Mouse (Mus musculus): ENCODE results near the gene Fzd5. TPM values are rescaled to one million over a fixed set of nuclear protein-coding genes. Genes with fewer than 3 reads are reported as not detected.

Gene Fzd5
- polyA plus RNA-seq (2012; rRNA removed) = 51.3 and 133 TPM in 2 replicates

DNA sequence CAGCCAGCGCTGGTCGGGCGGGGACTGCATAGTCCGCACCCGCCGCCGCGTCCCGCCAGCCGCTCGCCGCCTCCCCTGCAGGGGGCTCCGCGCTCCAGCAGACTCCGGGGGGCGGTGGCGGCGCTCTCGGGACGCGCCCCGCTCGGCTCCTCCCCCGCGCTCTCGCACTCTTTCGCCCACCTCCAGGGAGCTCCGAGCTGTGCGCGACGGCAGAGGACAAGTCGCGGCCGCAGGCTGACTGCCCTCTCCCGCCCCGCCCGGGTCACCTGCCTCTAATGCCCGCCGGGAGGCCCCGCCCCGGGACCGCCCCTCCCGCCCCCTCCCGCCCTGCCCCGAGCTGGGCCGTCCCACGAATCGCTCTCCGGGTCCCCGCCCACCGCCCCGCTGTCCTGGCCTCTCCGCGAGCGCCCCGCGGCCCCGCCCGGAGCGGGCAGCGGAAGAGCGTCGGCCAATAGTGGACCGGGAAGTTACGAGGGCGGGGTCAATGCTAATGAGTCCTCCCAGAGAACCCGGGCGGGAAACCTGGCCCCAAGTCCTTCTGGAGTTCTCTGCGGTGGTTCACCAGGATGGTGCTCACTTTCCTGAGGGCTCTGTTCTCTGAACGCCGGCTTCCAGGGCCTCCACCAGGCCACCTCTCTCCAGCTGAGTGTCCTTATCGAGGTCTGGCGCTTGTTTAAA, at the start of gene Fzd5:
Gene Fzd5, minus strand, starts transcription at position 250 of the 678 bp plus-strand sequence.
- WGBS = under 1% methylated on average over 70 of the region's 73 CpGs
- peak within 1 kb of the TSS; percentile 75 for H3K4me3 ChIP-seq (ENCODE audit: low read depth, low read length)
- H3K36me3 ChIP-seq (ENCODE audit: control insufficient read depth, insufficient read depth, low read length) = peaks cover 32% of the 10 kb centered on the region
- H3K4me1 ChIP-seq (ENCODE audit: control insufficient read depth, insufficient read depth, insufficient read length, low read length) = peaks cover 11% of the 10 kb centered on the region
- TF ChIP-seq POLR2A (IDR thresholded peaks at IDR 0.05; ENCODE audit: low read depth, low read length) (peak; percentile 87), CTCF (IDR thresholded peaks at IDR 0.05; ENCODE audit: extremely low read depth, insufficient read length, insufficient replicate concordance, low read depth, low read length) (no peak)
- peak within 1 kb of the TSS; percentile 76 for H3K27ac ChIP-seq (ENCODE audit: insufficient read depth, low read depth, low read length)
- no peaks in the 10 kb centered on the region for H3K27me3 ChIP-seq (ENCODE audit: control insufficient read depth, insufficient read depth, low read length)

DNA sequence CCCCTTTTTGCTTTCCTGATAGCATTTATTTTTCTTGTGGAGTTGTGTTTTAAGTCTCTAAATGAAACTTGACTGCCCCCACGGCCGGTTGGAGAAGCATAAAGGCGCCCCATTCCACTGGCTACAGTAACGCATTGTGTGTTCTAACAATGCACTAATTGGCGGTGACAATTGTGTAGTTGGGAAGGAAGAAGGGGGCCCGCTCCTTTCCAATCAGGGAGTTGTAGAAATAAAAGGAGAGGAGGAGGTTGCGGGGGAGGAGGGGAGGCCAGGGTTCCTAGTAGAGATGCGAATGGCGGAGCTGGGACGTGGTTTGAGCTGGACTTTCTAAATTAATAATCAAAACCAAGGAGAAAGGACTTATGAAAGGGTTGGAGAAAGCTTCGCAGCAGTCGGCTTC, 42.3 kb upstream of the Fzd5 start:
- no peaks in the 10 kb centered on the region for H3K4me1 ChIP-seq (ENCODE audit: control insufficient read depth, insufficient read depth, insufficient read length, low read length)
- WGBS = 92% methylated on average over 12 of the region's 12 CpGs
- no peaks in the 10 kb centered on the region for H3K27me3 ChIP-seq (ENCODE audit: control insufficient read depth, insufficient read depth, low read length)
- H3K27ac ChIP-seq (ENCODE audit: insufficient read depth, low read depth, low read length) = no peak overlapping the region
- no peak overlapping the region for H3K4me3 ChIP-seq (ENCODE audit: low read depth, low read length)
- H3K36me3 ChIP-seq (ENCODE audit: control insufficient read depth, insufficient read depth, low read length) = no peaks in the 10 kb centered on the region
- no peak for TF ChIP-seq CTCF (IDR thresholded peaks at IDR 0.05; ENCODE audit: extremely low read depth, insufficient read length, insufficient replicate concordance, low read depth, low read length)
- no peak for TF ChIP-seq POLR2A (IDR thresholded peaks at IDR 0.05; ENCODE audit: low read depth, low read length)

DNA sequence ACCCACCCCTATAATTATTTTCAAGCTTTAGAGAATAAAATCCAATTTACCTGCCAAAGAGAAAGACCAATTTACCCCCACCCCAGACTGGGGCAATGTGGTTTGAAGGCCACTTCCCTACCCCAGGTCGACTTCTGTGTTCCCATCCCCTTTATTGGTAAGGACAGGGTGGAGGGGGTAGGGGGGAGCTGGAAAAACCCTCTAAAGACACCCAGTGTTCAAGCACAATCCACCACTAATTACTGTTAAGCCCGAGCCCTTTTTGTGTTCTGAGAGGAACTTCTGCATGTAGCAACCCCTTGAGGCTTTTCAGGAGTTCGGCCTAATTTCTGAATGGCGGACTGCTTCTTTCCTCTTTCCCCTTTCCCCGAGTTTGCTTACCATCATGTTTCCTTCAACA, 41.9 kb upstream of the Fzd5 start:
- Histone ChIP-seq H3K4me1 (ENCODE audit: control insufficient read depth, insufficient read depth, insufficient read length, low read length) (no peaks in the 10 kb centered on the region), H3K4me3 (ENCODE audit: low read depth, low read length) (no peak overlapping the region), H3K27ac (ENCODE audit: insufficient read depth, low read depth, low read length) (no peak overlapping the region), H3K27me3 (ENCODE audit: control insufficient read depth, insufficient read depth, low read length) (no peaks in the 10 kb centered on the region), H3K36me3 (ENCODE audit: control insufficient read depth, insufficient read depth, low read length) (no peaks in the 10 kb centered on the region)
- TF ChIP-seq CTCF (IDR thresholded peaks at IDR 0.05; ENCODE audit: extremely low read depth, insufficient read length, insufficient replicate concordance, low read depth, low read length) (no peak), POLR2A (IDR thresholded peaks at IDR 0.05; ENCODE audit: low read depth, low read length) (no peak)
- WGBS = 85% methylated on average over 5 of the region's 5 CpGs

DNA sequence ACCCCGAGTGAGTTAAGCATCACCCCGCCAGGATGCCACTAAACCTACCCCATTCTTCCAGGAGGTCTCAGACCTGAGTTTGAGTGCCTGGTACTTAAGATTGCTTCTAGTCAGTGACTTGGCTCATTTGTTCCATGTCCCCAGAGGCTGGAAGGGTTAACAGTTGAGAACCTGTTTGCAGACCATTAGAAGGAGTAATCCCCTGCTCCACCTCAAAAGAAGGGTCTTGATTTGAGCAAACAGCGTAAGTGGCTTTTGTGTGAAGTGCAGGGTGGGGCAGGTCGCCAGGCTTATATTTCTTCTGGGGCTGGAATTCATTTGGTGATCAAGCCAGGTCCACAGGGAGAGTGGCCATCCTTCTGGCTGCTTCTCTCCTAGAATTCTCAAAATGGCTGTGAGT, 35.8 kb upstream of the Fzd5 start:
- Histone ChIP-seq H3K27me3 (ENCODE audit: control insufficient read depth, insufficient read depth, low read length) (no peaks in the 10 kb centered on the region), H3K27ac (ENCODE audit: insufficient read depth, low read depth, low read length) (no peak overlapping the region), H3K36me3 (ENCODE audit: control insufficient read depth, insufficient read depth, low read length) (no peaks in the 10 kb centered on the region), H3K4me1 (ENCODE audit: control insufficient read depth, insufficient read depth, insufficient read length, low read length) (no peaks in the 10 kb centered on the region), H3K4me3 (ENCODE audit: low read depth, low read length) (no peak overlapping the region)
- no peak for TF ChIP-seq CTCF (IDR thresholded peaks at IDR 0.05; ENCODE audit: extremely low read depth, insufficient read length, insufficient replicate concordance, low read depth, low read length)
- no peak for TF ChIP-seq POLR2A (IDR thresholded peaks at IDR 0.05; ENCODE audit: low read depth, low read length)
- 90% methylated on average over 4 of the region's 4 CpGs for WGBS

DNA sequence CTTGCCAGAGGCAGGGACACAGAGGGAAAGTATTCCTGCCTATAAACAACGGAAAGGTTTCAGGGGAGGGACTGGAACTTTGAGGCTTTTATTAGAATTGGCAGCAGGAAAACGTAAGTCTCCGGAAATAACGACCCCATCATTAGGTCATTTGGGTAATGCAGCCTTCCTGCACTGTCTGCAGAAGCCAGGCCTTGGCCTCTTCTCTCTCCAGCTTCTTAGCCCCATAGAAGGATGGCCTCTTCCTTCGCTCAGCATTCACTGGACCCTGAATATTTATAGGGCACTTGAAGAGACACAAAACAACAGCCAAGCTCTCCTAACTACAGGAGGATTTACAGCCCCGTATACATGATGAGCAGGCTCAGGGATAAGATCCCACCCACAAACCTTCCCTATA, 32.6 kb upstream of the Fzd5 start:
- Histone ChIP-seq H3K36me3 (ENCODE audit: control insufficient read depth, insufficient read depth, low read length) (no peaks in the 10 kb centered on the region), H3K4me1 (ENCODE audit: control insufficient read depth, insufficient read depth, insufficient read length, low read length) (no peaks in the 10 kb centered on the region), H3K27me3 (ENCODE audit: control insufficient read depth, insufficient read depth, low read length) (no peaks in the 10 kb centered on the region), H3K27ac (ENCODE audit: insufficient read depth, low read depth, low read length) (no peak overlapping the region), H3K4me3 (ENCODE audit: low read depth, low read length) (no peak overlapping the region)
- WGBS = 67% methylated on average over 6 of the region's 6 CpGs
- TF ChIP-seq POLR2A (IDR thresholded peaks at IDR 0.05; ENCODE audit: low read depth, low read length) (no peak), CTCF (IDR thresholded peaks at IDR 0.05; ENCODE audit: extremely low read depth, insufficient read length, insufficient replicate concordance, low read depth, low read length) (no peak)

DNA sequence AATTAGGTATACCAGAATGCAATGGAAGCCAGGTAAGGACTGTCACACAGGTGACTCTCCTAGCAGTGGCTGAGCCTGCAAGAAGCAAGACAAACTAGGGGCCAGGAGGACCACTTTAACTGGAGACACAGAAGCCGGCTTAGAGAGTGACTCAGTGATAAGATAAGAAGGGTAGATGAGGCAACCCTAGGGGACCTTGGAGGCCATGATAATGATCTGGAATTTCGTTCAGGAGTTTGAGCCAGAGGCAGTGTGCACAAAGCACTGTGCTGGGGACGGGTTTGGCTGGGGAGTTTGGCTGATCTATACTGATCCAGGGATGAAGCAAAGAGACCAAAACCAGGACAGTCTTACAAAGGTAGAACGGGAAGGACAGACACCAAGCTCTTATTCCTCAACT, 24.1 kb upstream of the Fzd5 start:
- Histone ChIP-seq H3K4me3 (ENCODE audit: low read depth, low read length) (no peak overlapping the region), H3K4me1 (ENCODE audit: control insufficient read depth, insufficient read depth, insufficient read length, low read length) (peaks cover 7% of the 10 kb centered on the region), H3K36me3 (ENCODE audit: control insufficient read depth, insufficient read depth, low read length) (no peaks in the 10 kb centered on the region), H3K27me3 (ENCODE audit: control insufficient read depth, insufficient read depth, low read length) (no peaks in the 10 kb centered on the region), H3K27ac (ENCODE audit: insufficient read depth, low read depth, low read length) (no peak overlapping the region)
- WGBS = 48% methylated on average over 4 of the region's 4 CpGs
- TF ChIP-seq POLR2A (IDR thresholded peaks at IDR 0.05; ENCODE audit: low read depth, low read length) (no peak), CTCF (IDR thresholded peaks at IDR 0.05; ENCODE audit: extremely low read depth, insufficient read length, insufficient replicate concordance, low read depth, low read length) (no peak)

DNA sequence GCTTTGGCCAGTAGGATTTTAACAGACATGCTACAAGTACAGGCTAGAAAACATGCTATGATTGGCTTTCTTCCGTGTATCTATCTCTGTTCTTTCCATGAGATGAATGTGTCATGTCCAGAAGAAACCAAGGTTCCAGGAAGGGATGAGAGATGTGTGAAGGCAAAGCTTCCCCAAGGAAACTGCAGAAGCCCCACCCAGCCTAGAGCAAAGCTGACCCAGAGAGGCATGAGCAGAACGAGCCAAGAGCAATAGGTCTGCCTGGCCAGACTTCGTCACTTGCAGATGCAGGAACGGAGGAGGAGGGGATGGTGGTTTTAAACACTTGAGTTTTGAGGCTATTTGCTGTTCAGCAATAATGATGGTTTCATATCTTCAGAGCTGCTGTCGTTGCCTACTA, 20.2 kb upstream of the Fzd5 start:
- Histone ChIP-seq H3K4me1 (ENCODE audit: control insufficient read depth, insufficient read depth, insufficient read length, low read length) (peaks cover 28% of the 10 kb centered on the region), H3K4me3 (ENCODE audit: low read depth, low read length) (no peak overlapping the region), H3K36me3 (ENCODE audit: control insufficient read depth, insufficient read depth, low read length) (no peaks in the 10 kb centered on the region), H3K27me3 (ENCODE audit: control insufficient read depth, insufficient read depth, low read length) (no peaks in the 10 kb centered on the region), H3K27ac (ENCODE audit: insufficient read depth, low read depth, low read length) (no peak overlapping the region)
- TF ChIP-seq CTCF (IDR thresholded peaks at IDR 0.05; ENCODE audit: extremely low read depth, insufficient read length, insufficient replicate concordance, low read depth, low read length) = no peak
- TF ChIP-seq POLR2A (IDR thresholded peaks at IDR 0.05; ENCODE audit: low read depth, low read length) = no peak
- 70% methylated on average over 5 of the region's 5 CpGs for WGBS

Measured in small intestine, adult 2 months (tissue).